Mouse (Mus musculus): ENCODE measurements around the gene Pgc. TPM values are rescaled to one million over a fixed set of nuclear protein-coding genes. Genes with fewer than 3 reads are reported as not detected.

Pgc gene
- polyA plus RNA-seq, 1 experiment, result 0.18 TPM

DNA sequence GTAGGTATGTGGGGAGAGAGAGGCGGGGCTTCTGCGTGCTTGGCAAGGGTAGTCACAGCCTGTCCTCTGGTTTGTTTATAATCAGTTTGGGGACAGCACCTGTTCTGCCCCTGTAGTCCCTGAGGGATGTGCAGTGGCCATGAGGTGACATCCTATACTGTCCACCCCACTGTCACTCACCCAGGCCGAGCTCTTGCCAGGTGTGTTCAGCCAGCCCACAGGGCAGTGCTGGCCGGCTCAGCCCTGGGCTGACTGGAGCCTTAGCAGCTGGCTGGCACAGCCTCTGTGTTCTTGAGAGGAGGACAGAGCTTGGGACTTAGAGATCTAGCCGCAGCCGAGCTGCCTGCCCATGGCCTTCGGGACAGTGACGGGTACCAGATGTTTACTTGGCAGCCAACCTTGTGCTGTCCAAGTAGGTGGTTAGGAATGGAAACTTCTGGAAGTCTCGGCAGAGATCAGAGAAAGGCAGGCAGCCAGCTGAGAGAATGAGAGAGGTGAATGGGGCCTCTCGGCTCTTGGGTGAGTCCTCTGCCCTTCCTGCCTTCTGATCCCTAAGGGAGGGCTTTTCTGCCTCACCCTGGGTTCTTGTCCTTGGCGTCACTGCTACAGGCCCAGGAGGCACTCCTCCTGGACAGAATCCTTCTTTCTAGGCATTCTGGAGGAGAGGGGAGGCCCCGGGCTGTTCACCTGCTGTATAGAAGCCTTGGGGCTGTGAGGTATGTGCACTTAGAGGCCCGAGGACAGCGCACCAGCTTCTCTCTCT lies 22.3 kb downstream of the Pgc start:
- WGBS, result 79% methylated on average over 14 of the region's 14 CpGs
- no peak for DNase-seq (ENCODE audit: low read depth in 1 of 2, low spot score in 2 of 2)
- Histone ChIP-seq H3K27me3 (ENCODE audit: control insufficient read depth, insufficient read depth, low read length) (no peaks in the 10 kb centered on the region), H3K27ac (ENCODE audit: insufficient read depth, low read length) (no peak overlapping the region), H3K4me1 (ENCODE audit: control insufficient read depth, insufficient read depth, insufficient read length) (peaks cover 21% of the 10 kb centered on the region), H3K4me3 (ENCODE audit: extremely low read depth, insufficient read depth, insufficient read length) (no peak overlapping the region), H3K36me3 (ENCODE audit: control insufficient read depth, insufficient read depth, low read length) (peaks cover 13% of the 10 kb centered on the region)
- TF ChIP-seq CTCF (IDR thresholded peaks at IDR 0.05; ENCODE audit: extremely low read depth, insufficient read depth, insufficient read length, insufficient replicate concordance) (no peak), POLR2A (IDR thresholded peaks at IDR 0.05; ENCODE audit: low read depth, low read length) (no peak)

DNA sequence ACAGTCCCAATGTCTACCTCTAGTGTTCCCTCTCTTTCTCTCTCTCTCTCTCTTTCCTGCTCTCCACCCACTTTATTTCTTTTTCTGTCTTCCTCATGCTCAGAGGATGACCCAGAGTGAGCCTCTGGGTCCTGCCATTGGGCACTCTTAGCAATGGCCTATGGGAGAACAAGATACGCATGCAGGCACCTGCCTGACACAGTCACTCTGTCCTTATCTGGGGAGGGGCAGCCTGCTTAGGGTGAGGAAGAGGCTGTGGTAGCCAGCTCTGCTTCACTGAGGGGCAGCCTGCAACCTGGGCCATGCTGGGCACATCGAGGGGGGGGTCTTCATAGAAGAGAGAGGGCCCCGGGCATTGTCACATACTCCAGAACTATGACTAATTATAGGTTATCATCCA lies 23.0 kb downstream of the Pgc start:
- Histone ChIP-seq H3K27ac (ENCODE audit: insufficient read depth, low read length) (no peak overlapping the region), H3K27me3 (ENCODE audit: control insufficient read depth, insufficient read depth, low read length) (no peaks in the 10 kb centered on the region), H3K4me1 (ENCODE audit: control insufficient read depth, insufficient read depth, insufficient read length) (peaks cover 25% of the 10 kb centered on the region), H3K4me3 (ENCODE audit: extremely low read depth, insufficient read depth, insufficient read length) (no peak overlapping the region), H3K36me3 (ENCODE audit: control insufficient read depth, insufficient read depth, low read length) (peaks cover 11% of the 10 kb centered on the region)
- no peak for TF ChIP-seq POLR2A (IDR thresholded peaks at IDR 0.05; ENCODE audit: low read depth, low read length)
- no peak for TF ChIP-seq CTCF (IDR thresholded peaks at IDR 0.05; ENCODE audit: extremely low read depth, insufficient read depth, insufficient read length, insufficient replicate concordance)
- no peak for DNase-seq (ENCODE audit: low read depth in 1 of 2, low spot score in 2 of 2)
- WGBS, result 79% methylated on average over 3 of the region's 3 CpGs

DNA sequence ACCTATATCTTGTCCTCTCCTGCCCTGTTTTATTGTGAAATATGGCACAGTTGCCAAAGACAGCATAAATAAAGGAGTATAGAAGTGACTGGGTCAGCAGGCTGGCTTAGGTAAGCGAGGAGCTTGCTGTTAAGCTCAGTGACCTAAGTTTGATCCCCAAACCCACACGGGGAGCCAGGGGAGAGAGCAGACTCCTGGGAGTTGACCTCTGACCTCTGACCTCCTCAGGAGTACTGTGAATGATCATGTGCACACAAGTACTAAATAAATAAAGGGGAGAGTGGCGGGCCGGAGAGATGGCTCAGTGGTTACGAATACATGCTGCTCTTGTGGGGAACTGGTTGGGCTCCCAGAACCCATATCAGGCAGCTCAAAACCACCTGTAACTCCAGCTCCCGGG lies 23.5 kb downstream of the Pgc start:
- H3K4me3 ChIP-seq (ENCODE audit: extremely low read depth, insufficient read depth, insufficient read length), result no peak overlapping the region
- DNase-seq (ENCODE audit: low read depth in 1 of 2, low spot score in 2 of 2), result no peak
- H3K4me1 ChIP-seq (ENCODE audit: control insufficient read depth, insufficient read depth, insufficient read length), result peaks cover 30% of the 10 kb centered on the region
- 89% methylated on average over 6 of the region's 6 CpGs for WGBS
- TF ChIP-seq POLR2A (IDR thresholded peaks at IDR 0.05; ENCODE audit: low read depth, low read length), result no peak
- TF ChIP-seq CTCF (IDR thresholded peaks at IDR 0.05; ENCODE audit: extremely low read depth, insufficient read depth, insufficient read length, insufficient replicate concordance), result no peak
- H3K27ac ChIP-seq (ENCODE audit: insufficient read depth, low read length), result no peak overlapping the region
- H3K27me3 ChIP-seq (ENCODE audit: control insufficient read depth, insufficient read depth, low read length), result no peaks in the 10 kb centered on the region
- peaks cover 10% of the 10 kb centered on the region for H3K36me3 ChIP-seq (ENCODE audit: control insufficient read depth, insufficient read depth, low read length)

DNA sequence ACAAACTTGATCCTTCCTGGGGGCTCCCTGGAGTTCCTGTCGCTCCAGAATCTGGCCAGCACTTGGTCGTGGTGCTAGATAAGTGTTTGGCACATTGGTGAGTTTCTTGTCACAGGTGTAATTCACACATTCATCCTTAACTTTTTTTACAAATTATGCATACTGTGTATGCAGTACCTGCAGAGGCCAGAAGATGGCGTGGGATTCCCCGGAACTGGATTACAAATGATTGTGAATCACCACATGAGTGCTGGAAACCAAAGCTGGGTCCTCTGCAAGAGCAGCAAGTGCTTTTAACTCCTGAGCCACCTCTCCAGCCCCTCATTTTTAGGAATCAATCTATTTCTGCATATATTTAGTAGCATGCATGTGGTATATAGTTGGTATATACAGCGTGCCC lies 25.2 kb downstream of the Pgc start:
- DNase-seq (ENCODE audit: low read depth in 1 of 2, low spot score in 2 of 2), result no peak
- Histone ChIP-seq H3K4me1 (ENCODE audit: control insufficient read depth, insufficient read depth, insufficient read length) (peaks cover 38% of the 10 kb centered on the region), H3K4me3 (ENCODE audit: extremely low read depth, insufficient read depth, insufficient read length) (no peak overlapping the region), H3K27me3 (ENCODE audit: control insufficient read depth, insufficient read depth, low read length) (no peaks in the 10 kb centered on the region), H3K27ac (ENCODE audit: insufficient read depth, low read length) (no peak overlapping the region), H3K36me3 (ENCODE audit: control insufficient read depth, insufficient read depth, low read length) (peaks cover 10% of the 10 kb centered on the region)
- 91% methylated on average over 5 of the region's 5 CpGs for WGBS
- TF ChIP-seq CTCF (IDR thresholded peaks at IDR 0.05; ENCODE audit: extremely low read depth, insufficient read depth, insufficient read length, insufficient replicate concordance), result no peak
- TF ChIP-seq POLR2A (IDR thresholded peaks at IDR 0.05; ENCODE audit: low read depth, low read length), result no peak

DNA sequence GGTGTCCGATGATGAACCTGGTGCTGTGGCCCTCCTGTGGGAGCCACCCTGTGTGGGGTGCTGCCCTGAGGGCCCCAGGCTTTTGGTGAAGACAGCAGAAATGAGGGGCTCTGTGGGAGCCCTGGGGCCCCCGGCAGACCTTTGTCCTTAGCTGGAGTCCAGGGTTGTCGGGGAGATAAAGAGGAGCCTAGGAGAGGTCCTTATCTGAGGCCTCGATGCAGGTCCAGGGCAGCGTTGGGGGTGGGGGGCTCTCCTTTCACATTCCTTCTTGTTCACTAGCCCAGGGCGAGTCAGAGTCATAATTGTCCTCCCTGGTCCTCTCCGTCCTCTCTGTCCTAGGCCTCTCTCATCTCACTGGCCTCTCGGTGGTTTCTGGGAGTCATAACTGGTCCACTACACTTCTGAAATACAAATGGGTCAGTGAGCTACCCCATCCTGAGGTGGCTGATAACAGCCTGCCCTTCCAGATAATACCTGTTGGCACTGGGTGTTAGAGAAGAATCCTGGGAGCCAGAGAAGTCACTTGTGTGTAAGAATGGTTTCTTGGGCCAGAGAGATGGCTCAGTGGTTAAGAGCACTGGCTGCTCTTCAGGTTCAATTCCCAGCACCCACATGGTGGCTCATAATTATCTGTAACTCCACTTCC lies 26.6 kb downstream of the Pgc start:
- no peak for TF ChIP-seq POLR2A (IDR thresholded peaks at IDR 0.05; ENCODE audit: low read depth, low read length)
- no peak for TF ChIP-seq CTCF (IDR thresholded peaks at IDR 0.05; ENCODE audit: extremely low read depth, insufficient read depth, insufficient read length, insufficient replicate concordance)
- H3K27me3 ChIP-seq (ENCODE audit: control insufficient read depth, insufficient read depth, low read length), result no peaks in the 10 kb centered on the region
- peak overlapping the region; percentile 43; the same call in 1 of the 2 replicates for H3K27ac ChIP-seq (ENCODE audit: insufficient read depth, low read length)
- peaks cover 41% of the 10 kb centered on the region for H3K4me1 ChIP-seq (ENCODE audit: control insufficient read depth, insufficient read depth, insufficient read length)
- peaks cover 10% of the 10 kb centered on the region for H3K36me3 ChIP-seq (ENCODE audit: control insufficient read depth, insufficient read depth, low read length)
- H3K4me3 ChIP-seq (ENCODE audit: extremely low read depth, insufficient read depth, insufficient read length), result no peak overlapping the region
- 81% methylated on average over 8 of the region's 8 CpGs for WGBS
- DNase-seq (ENCODE audit: low read depth in 1 of 2, low spot score in 2 of 2), result no peak

DNA sequence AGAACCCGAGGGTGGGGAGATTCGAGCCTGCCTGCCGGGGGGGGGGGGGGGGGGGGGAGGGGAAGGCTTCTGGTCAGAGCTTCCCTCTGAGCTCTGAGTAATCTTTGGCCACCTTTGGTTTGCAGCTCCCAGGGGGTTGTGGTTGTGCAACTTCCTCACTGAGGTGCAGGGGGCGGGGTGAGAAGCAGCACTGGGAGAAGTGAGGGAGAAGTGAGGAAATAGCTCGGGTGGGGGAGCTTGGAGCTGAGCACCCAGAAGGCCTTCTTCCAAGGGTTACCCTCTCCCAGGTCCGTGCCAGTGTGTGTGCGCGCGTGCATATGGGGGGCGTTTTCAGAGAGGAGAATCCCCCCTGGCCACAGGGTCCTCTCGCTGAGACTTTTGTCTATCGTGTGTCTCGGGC lies 27.6 kb downstream of the Pgc start:
- peak in 1 of 2 experiments; percentile 82 for DNase-seq (ENCODE audit: low read depth in 1 of 2, low spot score in 2 of 2)

DNA sequence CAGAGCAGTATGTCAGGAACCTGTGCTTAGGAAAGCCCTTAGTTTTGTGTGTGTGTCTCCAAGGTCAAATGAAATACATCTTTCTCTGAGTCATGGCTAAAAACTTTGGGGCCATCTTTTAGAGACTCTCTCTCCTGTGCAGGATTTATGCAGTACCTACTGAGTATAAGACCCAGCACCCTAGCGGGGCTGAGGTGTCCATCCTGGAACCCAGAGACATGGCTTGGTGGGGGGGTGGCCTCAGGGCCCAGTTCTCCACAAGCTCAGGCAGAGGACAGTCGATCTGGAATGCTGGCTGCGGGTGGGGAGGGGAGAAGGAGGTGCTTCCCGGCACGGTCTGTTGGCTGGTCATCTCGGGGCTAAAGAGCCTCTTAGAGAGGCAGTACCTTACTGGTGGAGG lies 29.7 kb downstream of the Pgc start:
- H3K4me1 ChIP-seq (ENCODE audit: control insufficient read depth, insufficient read depth, insufficient read length), result peaks cover 46% of the 10 kb centered on the region
- peak overlapping the region; percentile 62; the same call in 1 of the 2 replicates for H3K27ac ChIP-seq (ENCODE audit: insufficient read depth, low read length)
- no peaks in the 10 kb centered on the region for H3K27me3 ChIP-seq (ENCODE audit: control insufficient read depth, insufficient read depth, low read length)
- WGBS, result 74% methylated on average over 6 of the region's 6 CpGs
- no peak overlapping the region for H3K4me3 ChIP-seq (ENCODE audit: extremely low read depth, insufficient read depth, insufficient read length)
- H3K36me3 ChIP-seq (ENCODE audit: control insufficient read depth, insufficient read depth, low read length), result peaks cover 8% of the 10 kb centered on the region
- no peak for DNase-seq (ENCODE audit: low read depth in 1 of 2, low spot score in 2 of 2)
- no peak for TF ChIP-seq CTCF (IDR thresholded peaks at IDR 0.05; ENCODE audit: extremely low read depth, insufficient read depth, insufficient read length, insufficient replicate concordance)
- TF ChIP-seq POLR2A (IDR thresholded peaks at IDR 0.05; ENCODE audit: low read depth, low read length), result no peak

More for the DNA sequence above, 27.6 kb downstream of the Pgc start:
- Histone ChIP-seq H3K27me3 (ENCODE audit: control insufficient read depth, insufficient read depth, low read length) (no peaks in the 10 kb centered on the region), H3K36me3 (ENCODE audit: control insufficient read depth, insufficient read depth, low read length) (peaks cover 10% of the 10 kb centered on the region), H3K4me3 (ENCODE audit: extremely low read depth, insufficient read depth, insufficient read length) (peak overlapping the region; percentile 40; the same call in 1 of the 2 replicates), H3K4me1 (ENCODE audit: control insufficient read depth, insufficient read depth, insufficient read length) (peaks cover 36% of the 10 kb centered on the region), H3K27ac (ENCODE audit: insufficient read depth, low read length) (peak overlapping the region; percentile 85)
- WGBS, result 15% methylated on average over 12 of the region's 13 CpGs
- TF ChIP-seq POLR2A (IDR thresholded peaks at IDR 0.05; ENCODE audit: low read depth, low read length), result no peak
- no peak for TF ChIP-seq CTCF (IDR thresholded peaks at IDR 0.05; ENCODE audit: extremely low read depth, insufficient read depth, insufficient read length, insufficient replicate concordance)

Measured in spleen, adult 2 months (tissue).